8 mouse cellular contexts compared by ENCODE assay signal in the genomic region with DNA sequence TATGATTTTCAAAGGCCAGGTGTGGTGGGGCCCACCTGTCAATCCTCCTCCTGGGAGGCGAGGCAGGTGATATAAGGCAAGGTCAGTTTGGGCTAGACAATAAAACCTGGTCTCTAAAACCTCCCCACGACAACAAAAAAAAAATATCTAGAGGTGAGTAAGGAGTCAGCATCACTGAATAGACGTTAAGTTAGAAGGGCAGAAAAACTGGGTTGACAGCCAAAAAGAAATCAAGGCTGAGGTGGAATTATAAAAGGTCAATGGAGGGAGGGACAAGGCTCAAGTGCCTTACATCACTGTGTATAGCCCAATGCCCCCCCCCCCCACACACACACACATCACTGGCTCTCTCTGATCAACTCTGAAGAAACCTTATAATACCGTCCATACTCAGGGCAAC. TPM values are rescaled to one million over a fixed set of nuclear protein-coding genes. Genes with fewer than 3 reads are reported as not detected.
DNase-seq lines count a peak whose midpoint lies in the region; ATAC-seq and TF ChIP-seq lines count a peak whose summit lies in the region.

No protein-coding gene starts in this region.

- peaks cover 36% of the 10 kb centered on the region for H3K36me3 ChIP-seq in heart, postnatal 0 days (replicated peaks; ENCODE audit: control insufficient read depth, insufficient read depth, low read length)
- H3K36me3 ChIP-seq in hindbrain, embryonic 12.5 days: peaks cover 30% of the 10 kb centered on the region
- H3K36me3 ChIP-seq in midbrain, embryonic 13.5 days: peaks cover 33% of the 10 kb centered on the region

- no peak for TF ChIP-seq CTCF in heart, postnatal 0 days (IDR thresholded peaks at IDR 0.05; ENCODE audit: low read depth)
- no peak for TF ChIP-seq CTCF in bone marrow macrophage, adult 2 months (IDR thresholded peaks at IDR 0.05; ENCODE audit: low read depth, low read length)

- H3K4me2 ChIP-seq in heart, postnatal 0 days (ENCODE audit: low read depth, low read length): peak overlapping the region; percentile 68
- peak overlapping the region; percentile 77 for H3K4me2 ChIP-seq in hindbrain, embryonic 12.5 days (replicated peaks)
- peak overlapping the region; percentile 69 for H3K4me2 ChIP-seq in midbrain, embryonic 13.5 days (replicated peaks)

- no peak for TF ChIP-seq EP300 in heart, postnatal 0 days (IDR thresholded peaks at IDR 0.05; ENCODE audit: low read depth)

- ATAC-seq in heart, postnatal 0 days (ENCODE audit: insufficient read depth, low read depth): no peak
- no peak for ATAC-seq in hindbrain, embryonic 12.5 days (ENCODE audit: low FRiP score)
- peak; percentile 13; the same call in 1 of the 2 replicates for ATAC-seq in midbrain, embryonic 13.5 days

- H3K27me3 ChIP-seq in heart, postnatal 0 days (ENCODE audit: control insufficient read depth, insufficient read depth, low read length): no peaks in the 10 kb centered on the region
- H3K27me3 ChIP-seq in hindbrain, embryonic 12.5 days: no peaks in the 10 kb centered on the region
- H3K27me3 ChIP-seq in midbrain, embryonic 13.5 days: no peaks in the 10 kb centered on the region

- peak overlapping the region; percentile 64 for H3K9ac ChIP-seq in heart, postnatal 0 days (replicated peaks; ENCODE audit: low read depth, low read length)
- H3K9ac ChIP-seq in hindbrain, embryonic 12.5 days: peak overlapping the region; percentile 82
- peak overlapping the region; percentile 79 for H3K9ac ChIP-seq in midbrain, embryonic 13.5 days (replicated peaks)

- no peaks in the 10 kb centered on the region for H3K9me3 ChIP-seq in heart, postnatal 0 days (replicated peaks; ENCODE audit: control insufficient read depth, low read length)
- H3K9me3 ChIP-seq in hindbrain, embryonic 12.5 days (replicated peaks): no peaks in the 10 kb centered on the region
- H3K9me3 ChIP-seq in midbrain, embryonic 13.5 days: no peaks in the 10 kb centered on the region

- H3K4me3 ChIP-seq in heart, postnatal 0 days (ENCODE audit: low read depth, low read length): peak overlapping the region; percentile 74
- H3K4me3 ChIP-seq in bone marrow macrophage, adult 2 months (ENCODE audit: insufficient read depth, low read length): peak overlapping the region; percentile 71
- peak overlapping the region; percentile 79 for H3K4me3 ChIP-seq in hindbrain, embryonic 12.5 days
- H3K4me3 ChIP-seq in midbrain, embryonic 13.5 days (replicated peaks): peak overlapping the region; percentile 81

- H3K4me1 ChIP-seq in heart, postnatal 0 days (ENCODE audit: control insufficient read depth, insufficient read depth): peaks cover 17% of the 10 kb centered on the region
- peaks cover 29% of the 10 kb centered on the region for H3K4me1 ChIP-seq in bone marrow macrophage, adult 2 months (ENCODE audit: control insufficient read depth, insufficient read depth, low read length)
- peaks cover 22% of the 10 kb centered on the region for H3K4me1 ChIP-seq in hindbrain, embryonic 12.5 days
- peaks cover 24% of the 10 kb centered on the region for H3K4me1 ChIP-seq in midbrain, embryonic 13.5 days (replicated peaks)

- peak overlapping the region; percentile 95 for H3K27ac ChIP-seq in heart, postnatal 0 days (ENCODE audit: low read depth)
- peak overlapping the region; percentile 85 for H3K27ac ChIP-seq in bone marrow macrophage, adult 2 months (ENCODE audit: insufficient read depth, low read depth, low read length)
- 0 out of 2 replicates have a peak overlapping the region, but pooled peaks have one; percentile 91 for H3K27ac ChIP-seq in hindbrain, embryonic 12.5 days
- no peak overlapping the region for H3K27ac ChIP-seq in midbrain, embryonic 13.5 days

- 22% methylated on average over 4 of the region's 4 CpGs for WGBS in heart, postnatal 0 days
- 34% methylated on average over 4 of the region's 4 CpGs for WGBS in hindbrain, embryonic 12.5 days
- WGBS in midbrain, embryonic 13.5 days: 32% methylated on average over 4 of the region's 4 CpGs

- TF ChIP-seq POLR2A in bone marrow macrophage, adult 2 months (IDR thresholded peaks at IDR 0.05; ENCODE audit: borderline replicate concordance, low read depth, low read length): no peak

- no peak for DNase-seq in heart, postnatal 0 days (ENCODE audit: low spot score)
- no peak for DNase-seq in heart, adult 8-10 months (ENCODE audit: low spot score)
- no peak for DNase-seq in cerebellum, adult 18-20 months
- no peak for DNase-seq in spleen, postnatal 14 days (ENCODE audit: low spot score in 2 of 2)
- DNase-seq in c-Kit-positive CD71-positive TER-119-positive erythroid progenitor cells, embryonic 14.5 days (ENCODE audit: low spot score): no peak

RNA-seq across cellular contexts. Expression of a gene that starts 0.7 kb away (rescaled TPM):
- 72.2 and 106 TPM in 2 replicates for total RNA-seq in heart, postnatal 0 days (2014; rRNA removed; ENCODE audit: low replicate concordance)
- polyA plus RNA-seq in heart, postnatal 0 days (2015; fragmentation: Nextera tagmentation; extraction: Ambion mirVana): 317 and 322 TPM in 2 replicates
- 100 to 1,000 TPM; 303 to 339 (median 309) TPM for total RNA-seq in heart, adult 8-10 months (2022)
- polyA plus RNA-seq in bone marrow macrophage, adult 2 months (2012; ENCODE audit: insufficient read depth, insufficient read length, missing spikeins): 141 and 148 TPM in 2 replicates
- polyA plus RNA-seq in hindbrain, embryonic 12.5 days (2016; fragmentation: Nextera tagmentation; extraction: Ambion mirVana): 191 and 206 TPM in 2 replicates
- 227 and 234 TPM in 2 replicates for polyA plus RNA-seq in midbrain, embryonic 13.5 days (2015; fragmentation: Nextera tagmentation; extraction: Ambion mirVana)

RNA-seq across cellular contexts. Expression of a gene that starts 28.4 kb away (rescaled TPM):
- 1.0 and 1.2 TPM in 2 replicates for total RNA-seq in heart, postnatal 0 days (2014; rRNA removed; ENCODE audit: low replicate concordance)
- polyA plus RNA-seq in heart, postnatal 0 days (2015; fragmentation: Nextera tagmentation; extraction: Ambion mirVana): 0.12 and 0.16 TPM in 2 replicates
- under 1 TPM; 0.27 to 0.53 (median 0.39) TPM for total RNA-seq in heart, adult 8-10 months (2022)
- polyA plus RNA-seq in bone marrow macrophage, adult 2 months (2012; ENCODE audit: insufficient read depth, insufficient read length, missing spikeins): 12.3 and 13.3 TPM in 2 replicates
- polyA plus RNA-seq in hindbrain, embryonic 12.5 days (2016; fragmentation: Nextera tagmentation; extraction: Ambion mirVana): 4.9 and 5.6 TPM in 2 replicates
- polyA plus RNA-seq in midbrain, embryonic 13.5 days (2015; fragmentation: Nextera tagmentation; extraction: Ambion mirVana): 6.9 and 8.1 TPM in 2 replicates

RNA-seq across cellular contexts. Expression of a gene that starts 42.5 kb away (rescaled TPM):
- 99.5 and 110 TPM in 2 replicates for total RNA-seq in heart, postnatal 0 days (2014; rRNA removed; ENCODE audit: low replicate concordance)
- 80.0 and 90.6 TPM in 2 replicates for polyA plus RNA-seq in heart, postnatal 0 days (2015; fragmentation: Nextera tagmentation; extraction: Ambion mirVana)
- 10 to 100 TPM; 56.3 to 67.2 (median 63.3) TPM for total RNA-seq in heart, adult 8-10 months (2022)
- polyA plus RNA-seq in bone marrow macrophage, adult 2 months (2012; ENCODE audit: insufficient read depth, insufficient read length, missing spikeins): 82.5 and 87.7 TPM in 2 replicates
- 194 and 202 TPM in 2 replicates for polyA plus RNA-seq in hindbrain, embryonic 12.5 days (2016; fragmentation: Nextera tagmentation; extraction: Ambion mirVana)
- 204 and 210 TPM in 2 replicates for polyA plus RNA-seq in midbrain, embryonic 13.5 days (2015; fragmentation: Nextera tagmentation; extraction: Ambion mirVana)
